Mouse (Mus musculus) embryonic facial prominence, embryonic 12.5 days (tissue): ENCODE results near the gene Them4. TPM values are rescaled to one million over a fixed set of nuclear protein-coding genes. Genes with fewer than 3 reads are reported as not detected.

Source experiments
- ATAC-seq: fragments of 200-750 bp; cut with Nextera tagmentation; 2 replicates; pipeline ENCODE4 v1.8.0; 2017; ENCODE audit not compliant: insufficient number of reproducible peaks, insufficient read depth, low FRiP score, low TSS enrichment
- H3K27ac ChIP-seq: fragments of 300-500 bp; sonication (generic); 2 replicates; pipeline ENCODE4 v1.5.1; 2016; ENCODE audit warnings: mild to moderate bottlenecking
- H3K27me3 ChIP-seq: fragments of 300-500 bp; sonication (generic); 2 replicates; pipeline ENCODE4 v1.6.1; 2016; ENCODE audit warnings: mild to moderate bottlenecking, moderate library complexity
- H3K36me3 ChIP-seq: fragments of 300-500 bp; sonication (generic); 2 replicates; pipeline ENCODE4 v1.6.1; 2016; ENCODE audit warnings: mild to moderate bottlenecking
- H3K4me1 ChIP-seq: fragments of 300-500 bp; sonication (generic); 2 replicates; pipeline ENCODE4 v1.6.1; 2016
- H3K4me2 ChIP-seq: fragments of 300-500 bp; sonication (generic); replicated peaks from 2 replicates; pipeline ENCODE4 v1.6.1; 2016; ENCODE audit warnings: mild to moderate bottlenecking, moderate library complexity
- H3K4me3 ChIP-seq: fragments of 300-500 bp; sonication (generic); 2 replicates; pipeline ENCODE4 v1.5.1; 2016; ENCODE audit warnings: mild to moderate bottlenecking
- H3K9ac ChIP-seq: fragments of 300-500 bp; sonication (generic); 2 replicates; pipeline ENCODE4 v1.6.1; 2016; ENCODE audit warnings: mild to moderate bottlenecking, moderate library complexity
- H3K9me3 ChIP-seq: fragments of 300-500 bp; sonication (generic); 2 replicates; pipeline ENCODE4 v1.6.1; 2016; ENCODE audit warnings: mild to moderate bottlenecking, moderate library complexity
- WGBS: fragments of 180-500 bp; shearing (Covaris S2); methylation state at CpG from one replicate; pipeline ENCODE4 v1.1.7; 2016; 5-methylcytosine and 5-hydroxymethylcytosine counted together
- polyA plus RNA-seq: library from polyadenylated mRNA; unstranded; fragments of >200 nt; fragmentation: Nextera tagmentation; extraction: Ambion mirVana; gene quantifications from 2 replicates; pipeline ENCODE4 v1.2.1, GENCODE M21; 2016

Them4 gene
- polyA plus RNA-seq, 1 experiment from 2014 or later = 11.7 TPM

DNA sequence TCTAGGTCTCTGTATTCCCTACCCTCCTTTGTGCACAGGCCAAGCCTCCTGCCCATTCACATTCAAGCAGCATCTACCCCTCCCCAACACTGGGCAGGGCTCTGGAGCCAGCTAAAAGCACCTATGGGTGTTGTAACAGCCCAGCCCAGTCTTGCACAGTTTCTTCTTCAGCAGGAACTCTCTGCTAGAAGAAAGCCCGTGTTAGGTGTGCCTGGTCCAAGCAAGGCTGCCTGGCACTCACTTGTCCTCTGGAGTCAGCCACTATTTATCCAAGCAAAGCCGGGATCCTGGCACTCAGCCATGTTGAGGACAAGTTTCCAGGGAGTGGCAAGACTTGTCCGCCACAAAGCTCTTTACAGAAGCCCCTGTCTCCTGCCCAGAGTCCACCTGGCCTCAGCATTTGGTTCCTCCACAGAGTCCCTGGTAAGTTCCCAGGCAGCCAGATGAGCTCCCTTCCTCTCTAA lies 32.1 kb downstream of the Them4 start, which contains the start of gene Them5:
TSS of gene Them5 (plus strand) at position 141 of the 464 bp plus-strand sequence.
- no peaks in the 10 kb centered on the region for H3K36me3 ChIP-seq
- H3K4me1 ChIP-seq = no peaks in the 10 kb centered on the region
- H3K9ac ChIP-seq = no peak within 1 kb of the TSS
- no peak within 1 kb of the TSS for H3K4me3 ChIP-seq
- H3K9me3 ChIP-seq = no peaks in the 10 kb centered on the region
- 60% methylated on average over 3 of the region's 3 CpGs for WGBS
- no peak for ATAC-seq
- no peak within 1 kb of the TSS for H3K4me2 ChIP-seq
- no peaks in the 10 kb centered on the region for H3K27me3 ChIP-seq
- no peak within 1 kb of the TSS for H3K27ac ChIP-seq

DNA sequence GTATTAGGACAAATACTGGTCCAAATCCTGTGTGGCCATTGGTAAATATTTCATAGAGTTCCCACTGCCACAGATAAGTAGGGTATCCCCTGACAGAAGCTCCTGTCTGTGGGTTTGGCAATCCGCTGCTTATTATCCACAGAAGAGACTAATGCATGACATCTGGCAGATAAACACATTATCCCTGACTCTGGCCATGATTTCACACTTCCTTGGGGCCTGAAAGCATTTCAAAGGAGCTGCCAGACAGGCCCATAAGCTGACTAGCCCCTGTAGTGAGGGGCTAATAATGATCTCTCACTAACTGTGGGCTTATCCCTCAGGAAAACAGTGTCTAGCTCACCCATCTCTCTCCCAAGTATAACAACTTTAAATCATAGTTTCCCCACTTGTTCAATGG lies 32.7 kb downstream of the Them4 start:
- Histone ChIP-seq H3K36me3 (no peaks in the 10 kb centered on the region), H3K27me3 (no peaks in the 10 kb centered on the region), H3K4me2 (no peak overlapping the region), H3K9ac (no peak overlapping the region), H3K27ac (no peak overlapping the region), H3K4me1 (no peaks in the 10 kb centered on the region), H3K4me3 (no peak overlapping the region), H3K9me3 (no peaks in the 10 kb centered on the region)
- 65% methylated on average over 1 of the region's 1 CpGs for WGBS
- no peak for ATAC-seq

DNA sequence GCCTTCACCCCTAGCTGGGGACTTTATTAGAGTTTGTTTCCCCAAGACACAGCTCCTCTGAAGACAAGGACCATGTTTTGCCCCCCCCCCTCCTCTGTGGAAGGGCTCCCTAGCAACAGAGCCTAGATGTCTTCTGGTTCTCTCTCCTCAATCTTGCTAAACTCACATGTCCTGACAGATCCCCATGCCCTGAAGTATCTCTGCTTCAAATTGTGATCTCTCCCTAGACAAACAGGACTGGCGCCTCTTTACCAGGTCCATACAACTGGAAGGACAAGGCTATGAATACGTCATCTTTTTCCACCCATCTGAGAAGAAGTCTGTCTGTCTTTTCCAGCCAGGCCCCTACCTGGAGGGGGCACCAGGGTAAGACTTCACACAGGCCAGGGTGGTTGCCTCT lies 34.3 kb downstream of the Them4 start:
- 73% methylated on average over 2 of the region's 2 CpGs for WGBS
- H3K36me3 ChIP-seq = no peaks in the 10 kb centered on the region
- H3K4me3 ChIP-seq = no peak overlapping the region
- H3K4me2 ChIP-seq = no peak overlapping the region
- H3K9ac ChIP-seq = no peak overlapping the region
- no peaks in the 10 kb centered on the region for H3K9me3 ChIP-seq
- no peaks in the 10 kb centered on the region for H3K4me1 ChIP-seq
- no peak overlapping the region for H3K27ac ChIP-seq
- no peak for ATAC-seq
- no peaks in the 10 kb centered on the region for H3K27me3 ChIP-seq

DNA sequence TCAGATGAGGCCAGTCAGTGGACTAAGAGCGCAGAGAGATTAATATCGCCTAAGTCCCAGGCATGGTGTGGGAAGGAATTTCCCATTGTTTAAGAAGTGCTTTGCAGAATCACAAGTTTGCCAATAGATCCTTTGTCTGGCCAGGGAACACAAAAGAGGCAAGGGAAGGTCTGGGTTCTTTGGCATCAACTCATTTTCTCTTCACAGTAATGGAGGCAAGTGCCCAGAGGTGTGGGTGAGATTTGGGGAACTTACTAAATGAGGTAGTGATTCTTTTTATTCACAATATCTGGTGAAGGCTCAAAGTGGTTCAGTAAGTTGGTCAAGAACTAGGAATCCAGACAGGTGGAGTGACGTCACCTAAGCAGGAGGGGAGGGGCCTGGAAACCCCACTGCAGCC lies 35.0 kb downstream of the Them4 start:
- no peak for ATAC-seq
- H3K4me1 ChIP-seq = no peaks in the 10 kb centered on the region
- 78% methylated on average over 3 of the region's 3 CpGs for WGBS

DNA sequence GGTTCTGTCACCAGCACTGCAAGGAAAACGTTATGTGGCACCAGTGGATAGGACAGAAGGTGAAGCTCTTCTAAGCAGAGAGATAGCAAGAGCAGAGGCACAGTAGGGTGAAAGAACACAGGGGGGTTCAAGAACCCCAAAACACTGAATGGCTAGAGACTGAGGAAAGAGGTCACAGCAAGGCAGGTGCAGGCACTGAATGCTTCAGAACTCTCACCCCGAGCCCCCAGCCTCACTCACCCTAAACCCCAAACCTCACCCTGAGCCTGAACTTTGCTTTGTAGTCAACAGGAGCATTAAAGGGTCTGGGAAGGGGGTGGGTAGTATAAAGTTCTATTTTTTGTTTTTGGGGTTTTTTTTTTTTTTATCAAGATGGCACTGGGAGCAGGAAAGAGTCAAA lies 38.3 kb downstream of the Them4 start:
- WGBS = 77% methylated on average over 2 of the region's 2 CpGs
- no peaks in the 10 kb centered on the region for H3K27me3 ChIP-seq

More for the DNA sequence above, 35.0 kb downstream of the Them4 start:
- Histone ChIP-seq H3K4me3 (no peak overlapping the region), H3K27me3 (no peaks in the 10 kb centered on the region), H3K9me3 (no peaks in the 10 kb centered on the region), H3K9ac (no peak overlapping the region), H3K4me2 (no peak overlapping the region), H3K27ac (no peak overlapping the region), H3K36me3 (no peaks in the 10 kb centered on the region)

DNA sequence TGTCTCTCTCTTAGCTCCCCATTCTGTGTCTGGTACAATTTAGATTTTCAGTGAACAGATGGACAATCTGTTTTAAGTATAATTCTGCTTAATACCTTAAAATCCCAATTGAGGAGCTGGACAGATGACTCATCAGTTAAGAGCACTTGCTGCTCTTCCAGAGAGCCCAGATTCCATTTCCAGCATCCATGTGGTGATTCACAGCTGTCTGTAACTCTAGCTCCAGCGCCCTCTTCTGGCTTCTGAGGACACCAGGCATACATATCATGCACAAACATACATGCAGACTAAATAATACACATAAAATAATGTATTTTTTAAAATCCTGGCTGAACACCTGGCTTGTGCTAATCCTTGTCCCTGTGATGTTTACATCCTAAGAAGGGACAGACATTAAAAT lies 50.9 kb downstream of the Them4 start:
- H3K4me3 ChIP-seq = no peak overlapping the region
- no peak overlapping the region for H3K4me2 ChIP-seq
- H3K9me3 ChIP-seq = no peaks in the 10 kb centered on the region
- WGBS = 2% methylated on average over 1 of the region's 1 CpGs
- no peaks in the 10 kb centered on the region for H3K36me3 ChIP-seq
- H3K27me3 ChIP-seq = peaks cover 42% of the 10 kb centered on the region
- H3K9ac ChIP-seq = no peak overlapping the region
- H3K4me1 ChIP-seq = no peaks in the 10 kb centered on the region
- no peak for ATAC-seq
- no peak overlapping the region for H3K27ac ChIP-seq

More for the DNA sequence above, 38.3 kb downstream of the Them4 start:
- H3K36me3 ChIP-seq = no peaks in the 10 kb centered on the region
- H3K4me2 ChIP-seq = no peak overlapping the region
- H3K9me3 ChIP-seq = no peaks in the 10 kb centered on the region
- H3K4me1 ChIP-seq = no peaks in the 10 kb centered on the region
- no peak for ATAC-seq
- no peak overlapping the region for H3K27ac ChIP-seq
- H3K9ac ChIP-seq = no peak overlapping the region
- no peak overlapping the region for H3K4me3 ChIP-seq

DNA sequence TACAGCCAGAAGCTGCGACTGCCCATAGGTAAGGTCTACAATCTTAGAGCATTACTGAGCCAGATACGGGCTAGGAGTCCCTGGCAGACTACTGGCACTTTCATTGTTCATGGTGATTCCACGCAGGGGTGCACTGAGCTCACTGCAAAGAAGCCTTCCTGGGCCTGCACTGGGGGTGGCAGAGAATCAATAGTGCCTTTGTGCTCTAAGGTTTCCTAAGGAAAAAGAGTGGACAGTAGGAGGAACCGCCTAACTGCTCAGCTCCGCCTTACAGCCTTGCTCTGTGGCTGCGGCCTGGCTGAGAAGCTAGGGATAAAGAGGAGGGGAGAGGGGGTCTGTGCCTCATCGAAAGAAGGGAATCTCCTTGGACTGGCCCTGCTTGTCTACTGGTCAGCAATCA lies 52.2 kb downstream of the Them4 start, which contains the start of gene C2cd4d:
TSS of gene C2cd4d (plus strand) at position 301 of the 400 bp plus-strand sequence.
- H3K36me3 ChIP-seq = no peaks in the 10 kb centered on the region
- 25% methylated on average over 7 of the region's 7 CpGs for WGBS
- H3K9me3 ChIP-seq = no peaks in the 10 kb centered on the region
- peak within 1 kb of the TSS; percentile 74 for H3K9ac ChIP-seq
- H3K4me3 ChIP-seq = peak within 1 kb of the TSS; percentile 55
- H3K27ac ChIP-seq = no peak within 1 kb of the TSS
- peak within 1 kb of the TSS; percentile 87 for H3K4me2 ChIP-seq
- peaks cover 51% of the 10 kb centered on the region for H3K27me3 ChIP-seq
- no peak for ATAC-seq
- no peaks in the 10 kb centered on the region for H3K4me1 ChIP-seq

DNA sequence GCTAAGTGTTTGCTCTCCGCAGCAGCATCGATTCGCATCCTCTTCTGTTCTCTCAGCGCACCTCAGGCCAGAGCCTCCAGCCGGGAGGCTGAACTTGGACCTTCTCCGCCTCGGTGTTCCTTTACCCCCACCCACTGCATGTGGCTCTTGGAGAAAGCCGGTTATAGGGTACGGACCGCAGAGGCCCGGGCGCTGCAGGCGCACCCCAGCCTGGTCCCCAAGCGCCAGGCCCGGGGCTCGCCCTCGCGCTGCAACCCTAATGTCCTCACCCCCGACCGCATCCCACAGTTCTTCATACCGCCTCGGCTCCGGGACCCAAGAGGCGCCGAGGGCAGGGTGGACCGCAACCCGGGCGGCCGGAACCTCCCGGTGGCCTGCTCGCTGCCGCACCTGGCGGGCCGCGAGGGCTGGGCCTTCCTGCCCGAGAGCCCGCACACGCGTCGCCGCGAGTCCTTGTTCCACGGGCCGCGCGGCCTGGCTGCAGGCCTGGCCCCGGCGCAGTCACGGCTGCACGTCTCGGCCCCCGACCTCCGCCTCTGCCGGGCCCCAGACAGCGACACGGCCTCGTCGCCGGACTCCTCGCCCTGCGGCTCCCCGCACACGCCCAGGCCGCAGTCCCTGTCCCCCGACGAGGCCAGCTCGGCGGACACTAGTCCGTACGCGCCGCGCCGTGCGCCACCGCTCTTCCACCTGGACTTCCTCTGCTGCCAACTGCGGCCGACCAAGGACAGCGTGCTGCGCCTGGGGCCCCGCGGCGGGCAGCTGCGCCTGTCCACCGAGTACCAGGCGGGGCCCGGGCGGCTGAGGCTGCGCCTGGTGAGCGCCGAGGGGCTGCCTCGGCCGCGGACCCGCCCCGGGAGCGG lies 53.6 kb downstream of the Them4 start:
- H3K9me3 ChIP-seq = no peaks in the 10 kb centered on the region
- H3K9ac ChIP-seq = peak overlapping the region; percentile 74
- peak; percentile 42 for ATAC-seq
- 5% methylated on average over 95 of the region's 97 CpGs for WGBS
- peaks cover 51% of the 10 kb centered on the region for H3K27me3 ChIP-seq
- H3K36me3 ChIP-seq = no peaks in the 10 kb centered on the region
- H3K27ac ChIP-seq = no peak overlapping the region
- H3K4me2 ChIP-seq = peak overlapping the region; percentile 87
- peak overlapping the region; percentile 55 for H3K4me3 ChIP-seq
- no peaks in the 10 kb centered on the region for H3K4me1 ChIP-seq

DNA sequence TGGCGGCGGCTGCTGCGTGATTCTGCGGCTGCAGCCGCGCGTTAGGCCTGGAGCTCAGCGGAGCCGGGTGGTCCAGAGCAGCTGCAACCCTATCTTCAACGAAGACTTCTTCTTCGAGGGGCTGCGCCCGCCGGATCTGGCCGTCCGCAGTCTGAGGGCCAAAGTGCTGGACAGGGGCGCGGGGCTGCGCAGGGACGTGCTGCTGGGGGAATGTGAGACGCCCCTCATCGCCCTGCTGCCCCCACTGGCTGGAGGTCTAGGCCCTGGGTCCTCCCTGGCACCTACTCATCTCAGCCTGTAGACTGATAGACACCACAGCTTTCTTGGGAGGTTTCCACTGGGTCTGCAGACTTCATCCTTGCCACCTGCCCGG lies 54.3 kb downstream of the Them4 start:
- Histone ChIP-seq H3K9me3 (no peaks in the 10 kb centered on the region), H3K36me3 (no peaks in the 10 kb centered on the region), H3K4me1 (no peaks in the 10 kb centered on the region), H3K4me3 (peak overlapping the region; percentile 55), H3K4me2 (peak overlapping the region; percentile 87), H3K27ac (no peak overlapping the region), H3K27me3 (peaks cover 51% of the 10 kb centered on the region), H3K9ac (peak overlapping the region; percentile 74)
- peak; percentile 38; the same call in 1 of the 2 replicates for ATAC-seq
- 3% methylated on average over 23 of the region's 23 CpGs for WGBS

DNA sequence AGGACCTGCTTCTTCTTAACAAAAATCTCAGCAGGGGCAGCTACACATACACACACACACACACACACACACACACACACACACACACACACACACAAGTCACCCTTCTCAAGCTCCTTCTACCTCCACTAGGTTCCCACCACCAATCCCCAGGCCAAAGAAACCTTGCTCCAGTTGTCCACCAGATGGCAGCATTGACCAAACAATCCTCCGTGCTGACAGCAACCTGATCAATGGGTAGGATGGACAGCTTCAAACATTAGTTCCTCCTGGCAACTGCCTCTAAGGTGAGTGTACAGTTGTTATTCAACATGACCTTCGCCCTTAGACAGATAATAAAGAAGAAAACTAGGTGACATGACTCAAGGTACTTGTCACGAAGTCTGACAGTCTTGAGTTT lies 56.9 kb downstream of the Them4 start:
- Histone ChIP-seq H3K36me3 (no peaks in the 10 kb centered on the region), H3K4me3 (no peak overlapping the region), H3K27me3 (peaks cover 49% of the 10 kb centered on the region), H3K9me3 (no peaks in the 10 kb centered on the region), H3K27ac (no peak overlapping the region), H3K4me2 (no peak overlapping the region), H3K9ac (no peak overlapping the region), H3K4me1 (peaks cover 4% of the 10 kb centered on the region)
- no peak for ATAC-seq
- 20% methylated on average over 3 of the region's 3 CpGs for WGBS

DNA sequence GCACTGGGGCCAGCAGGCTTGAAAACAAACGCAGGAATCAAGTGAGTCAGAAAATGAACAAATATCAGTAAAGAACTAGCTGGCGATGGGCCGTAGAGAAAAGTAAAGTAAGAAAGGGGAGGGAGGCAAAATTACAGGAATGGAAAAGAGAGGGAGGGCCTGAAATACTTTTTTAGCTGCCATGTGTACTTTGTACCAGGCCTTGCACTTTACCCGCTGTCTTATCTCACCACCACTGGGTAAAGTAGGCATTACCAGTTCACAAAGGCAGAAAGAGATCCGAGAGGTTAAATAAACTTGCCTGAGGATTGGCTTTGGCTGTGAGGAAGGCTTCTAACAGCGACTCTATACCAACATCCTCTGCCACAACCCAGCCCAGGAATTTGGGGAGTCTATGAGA lies 57.6 kb downstream of the Them4 start:
- no peak overlapping the region for H3K4me2 ChIP-seq
- peaks cover 7% of the 10 kb centered on the region for H3K4me1 ChIP-seq
- peaks cover 42% of the 10 kb centered on the region for H3K27me3 ChIP-seq
- 79% methylated on average over 6 of the region's 6 CpGs for WGBS
- H3K36me3 ChIP-seq = no peaks in the 10 kb centered on the region
- H3K27ac ChIP-seq = no peak overlapping the region
- ATAC-seq = no peak
- H3K9ac ChIP-seq = no peak overlapping the region
- no peaks in the 10 kb centered on the region for H3K9me3 ChIP-seq
- no peak overlapping the region for H3K4me3 ChIP-seq

DNA sequence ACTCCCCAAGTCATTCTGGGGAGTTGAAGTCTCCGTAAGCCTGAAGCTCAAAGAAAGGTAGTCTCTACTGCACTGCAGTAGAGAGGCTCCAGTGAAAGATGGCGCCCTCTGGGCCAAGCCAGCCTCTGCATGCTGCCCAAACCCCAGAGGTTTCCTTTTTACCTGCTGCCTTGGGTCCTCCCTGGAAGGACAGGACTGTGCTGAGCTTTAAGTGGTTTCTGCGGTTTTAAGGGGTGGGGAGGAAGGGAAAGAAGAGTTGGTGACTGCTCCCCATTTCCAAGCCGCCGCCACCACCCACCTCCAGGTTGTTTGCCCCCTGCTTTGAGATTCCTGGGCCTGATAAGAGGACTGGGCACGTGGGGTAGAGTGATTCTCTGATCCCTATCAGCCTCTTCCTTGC lies 58.7 kb downstream of the Them4 start:
- no peak overlapping the region for H3K4me3 ChIP-seq
- H3K4me1 ChIP-seq = peaks cover 18% of the 10 kb centered on the region
- no peaks in the 10 kb centered on the region for H3K36me3 ChIP-seq
- H3K27ac ChIP-seq = no peak overlapping the region
- no peaks in the 10 kb centered on the region for H3K9me3 ChIP-seq
- ATAC-seq = no peak
- H3K9ac ChIP-seq = no peak overlapping the region
- WGBS = 57% methylated on average over 6 of the region's 6 CpGs
- H3K27me3 ChIP-seq = peaks cover 38% of the 10 kb centered on the region
- no peak overlapping the region for H3K4me2 ChIP-seq
